Mouse (Mus musculus) lung, adult 2 months (tissue): ENCODE data around the gene Tgfb1i1.

Experiments used
- CTCF ChIP-seq: fragments of 200-500 bp; IDR thresholded peaks from 2 replicates; pipeline ENCODE4 v1.5.1; 2011; ENCODE audit warnings: mild to moderate bottlenecking, low read length, control low read depth; ENCODE audit not compliant: insufficient read depth
- POLR2A ChIP-seq: fragments of 200-500 bp; IDR thresholded peaks from 2 replicates; pipeline ENCODE4 v1.6.1; 2011; ENCODE audit warnings: low read depth, mild to moderate bottlenecking, control low read depth, low read length, borderline replicate concordance; ENCODE audit errors: extremely low read depth

DNA sequence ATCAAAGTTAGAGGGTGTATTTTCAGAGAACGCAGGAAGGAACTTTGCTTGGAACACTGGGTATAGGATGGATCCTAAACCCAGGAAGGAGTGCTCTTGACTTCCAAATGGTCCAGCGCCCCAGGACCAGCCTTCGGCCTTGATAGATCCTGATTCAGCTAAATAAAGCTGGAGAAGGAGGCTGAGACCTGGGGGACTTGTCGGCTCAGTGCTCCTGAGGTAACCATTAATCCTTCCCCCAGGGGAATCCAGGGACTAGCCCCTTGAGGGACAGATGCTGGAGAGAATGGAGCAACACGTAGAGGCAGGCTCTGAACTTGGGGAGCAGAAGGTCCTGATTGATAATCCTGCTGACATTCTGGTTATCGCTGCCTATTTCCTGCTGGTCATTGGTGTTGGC lies 18.8 kb downstream of the Tgfb1i1 start, which contains the start of gene Slc5a2:
- TF ChIP-seq POLR2A (no peak), CTCF (no peak)
